Mouse (Mus musculus): ENCODE results near the gene Tmem107. TPM values are rescaled to one million over a fixed set of nuclear protein-coding genes. Genes with fewer than 3 reads are reported as not detected.
A peak's percentile ranks its signal among the peaks of the same experiment; 100 is the strongest.
"Not testable (repeated sequence)": the region's sequence is repeated elsewhere in the genome, so short reads cannot be mapped to it uniquely, and the experiment has no call there.

Gene Tmem107
- total and polyA plus RNA-seq, 2 experiments from 2014 or later = 41.7 to 45.6 TPM

GRCm38 (mm10) chr11:69089616-69090290 is 19.1 kb downstream of the Tmem107 start:
- peak overlapping the region; percentile 91 for H3K4me2 ChIP-seq (ENCODE audit: low read depth)
- H3K4me1 ChIP-seq (ENCODE audit: insufficient read depth) = peaks cover 18% of the 10 kb centered on the region
- peaks cover 19% of the 10 kb centered on the region for H3K36me3 ChIP-seq (ENCODE audit: insufficient read depth)
- H3K9ac ChIP-seq = peak overlapping the region; percentile 100
- H3K9me3 ChIP-seq (ENCODE audit: low read length) = no peaks in the 10 kb centered on the region
- no peak for TF ChIP-seq CTCF (IDR thresholded peaks at IDR 0.05; ENCODE audit: low read depth)
- peak overlapping the region; percentile 99 for H3K4me3 ChIP-seq (ENCODE audit: low read depth, low read length)
- H3K27me3 ChIP-seq (ENCODE audit: insufficient read depth, low read length) = no peaks in the 10 kb centered on the region
- DNase-seq (no peak), ATAC-seq (no peak)
- WGBS = 84% methylated on average over 12 of the region's 12 CpGs
- peak overlapping the region; percentile 97 for H3K27ac ChIP-seq (ENCODE audit: low read depth, low read length)

- WGBS = 47% methylated on average over 6 of the region's 6 CpGs
- Histone ChIP-seq H3K4me1 (ENCODE audit: insufficient read depth) (peaks cover 18% of the 10 kb centered on the region), H3K27me3 (ENCODE audit: insufficient read depth, low read length) (no peaks in the 10 kb centered on the region), H3K27ac (ENCODE audit: low read depth, low read length) (peak overlapping the region; percentile 97; the same call in 1 of the 2 replicates), H3K36me3 (ENCODE audit: insufficient read depth) (peaks cover 19% of the 10 kb centered on the region), H3K9ac (peak overlapping the region; percentile 100), H3K4me3 (ENCODE audit: low read depth, low read length) (no peak overlapping the region), H3K4me2 (ENCODE audit: low read depth) (peak overlapping the region; percentile 91), H3K9me3 (ENCODE audit: low read length) (no peaks in the 10 kb centered on the region)
- no peak for TF ChIP-seq CTCF (IDR thresholded peaks at IDR 0.05; ENCODE audit: low read depth)
- ATAC-seq (no peak), DNase-seq (no peak)
Observed at GRCm38 (mm10) chr11:69090367-69090766, 19.8 kb downstream of the Tmem107 start.

GRCm38 (mm10) chr11:69091566-69092385 is 21.2 kb downstream of the Tmem107 start:
- Histone ChIP-seq H3K4me1 (ENCODE audit: insufficient read depth) (peaks cover 25% of the 10 kb centered on the region), H3K4me3 (ENCODE audit: low read depth, low read length) (no peak overlapping the region)
- ATAC-seq = no peak

GRCm38 (mm10) chr11:69092386-69092751 is 21.8 kb downstream of the Tmem107 start:
- H3K4me1 ChIP-seq (ENCODE audit: insufficient read depth) = peaks cover 29% of the 10 kb centered on the region
- H3K4me3 ChIP-seq (ENCODE audit: low read depth, low read length) = no peak overlapping the region
- no peaks in the 10 kb centered on the region for H3K9me3 ChIP-seq (ENCODE audit: low read length)
- 5% methylated on average over 3 of the region's 3 CpGs for WGBS
- no peak overlapping the region for H3K9ac ChIP-seq
- H3K27ac ChIP-seq (ENCODE audit: low read depth, low read length) = 0 out of 2 replicates have a peak overlapping the region, but pooled peaks have one; percentile 2
- H3K36me3 ChIP-seq (ENCODE audit: insufficient read depth) = peaks cover 19% of the 10 kb centered on the region
- no peaks in the 10 kb centered on the region for H3K27me3 ChIP-seq (ENCODE audit: insufficient read depth, low read length)
- TF ChIP-seq CTCF (IDR thresholded peaks at IDR 0.05; ENCODE audit: low read depth) = peak; percentile 81
- no peak overlapping the region for H3K4me2 ChIP-seq (ENCODE audit: low read depth)
- DNase-seq (peak; percentile 71), ATAC-seq (no peak)

More at GRCm38 (mm10) chr11:69091566-69092385, 21.2 kb downstream of the Tmem107 start:
- DNase-seq = no peak
- H3K4me2 ChIP-seq (ENCODE audit: low read depth) = no peak overlapping the region
- H3K27me3 ChIP-seq (ENCODE audit: insufficient read depth, low read length) = no peaks in the 10 kb centered on the region
- TF ChIP-seq CTCF (IDR thresholded peaks at IDR 0.05; ENCODE audit: low read depth) = no peak
- no peaks in the 10 kb centered on the region for H3K9me3 ChIP-seq (ENCODE audit: low read length)
- H3K36me3 ChIP-seq (ENCODE audit: insufficient read depth) = peaks cover 19% of the 10 kb centered on the region
- H3K9ac ChIP-seq = no peak overlapping the region
- 63% methylated on average over 7 of the region's 7 CpGs for WGBS
- no peak overlapping the region for H3K27ac ChIP-seq (ENCODE audit: low read depth, low read length)

- WGBS = 87% methylated on average over 4 of the region's 4 CpGs
- no peaks in the 10 kb centered on the region for H3K27me3 ChIP-seq (ENCODE audit: insufficient read depth, low read length)
- no peaks in the 10 kb centered on the region for H3K9me3 ChIP-seq (ENCODE audit: low read length)
- peaks cover 19% of the 10 kb centered on the region for H3K36me3 ChIP-seq (ENCODE audit: insufficient read depth)
- H3K9ac ChIP-seq = no peak overlapping the region
- H3K27ac ChIP-seq (ENCODE audit: low read depth, low read length) = 0 out of 2 replicates have a peak overlapping the region, but pooled peaks have one; percentile 2
- TF ChIP-seq CTCF (IDR thresholded peaks at IDR 0.05; ENCODE audit: low read depth) = no peak
- H3K4me3 ChIP-seq (ENCODE audit: low read depth, low read length) = no peak overlapping the region
- peaks cover 34% of the 10 kb centered on the region for H3K4me1 ChIP-seq (ENCODE audit: insufficient read depth)
- ATAC-seq (no peak), DNase-seq (no peak)
- no peak overlapping the region for H3K4me2 ChIP-seq (ENCODE audit: low read depth)
Observed at GRCm38 (mm10) chr11:69092871-69093270, 22.3 kb downstream of the Tmem107 start.

GRCm38 (mm10) chr11:69093856-69094255 is 23.2 kb downstream of the Tmem107 start:
- ATAC-seq; H3K9ac ChIP-seq; H3K4me3 ChIP-seq (ENCODE audit: low read depth, low read length); H3K27me3 ChIP-seq (ENCODE audit: insufficient read depth, low read length); H3K27ac ChIP-seq (ENCODE audit: low read depth, low read length); DNase-seq; H3K4me2 ChIP-seq (ENCODE audit: low read depth); H3K9me3 ChIP-seq (ENCODE audit: low read length): not testable (repeated sequence)
- Histone ChIP-seq H3K4me1 (ENCODE audit: insufficient read depth) (peaks cover 41% of the 10 kb centered on the region), H3K36me3 (ENCODE audit: insufficient read depth) (peaks cover 19% of the 10 kb centered on the region)
- WGBS = 90% methylated on average over 7 of the region's 7 CpGs
